Mouse (Mus musculus): ENCODE measurements around the gene Hist1h3f.
"Not testable (repeated sequence)": the region's sequence is repeated elsewhere in the genome, so short reads cannot be mapped to it uniquely, and the experiment has no call there.

Hist1h3f gene

DNA sequence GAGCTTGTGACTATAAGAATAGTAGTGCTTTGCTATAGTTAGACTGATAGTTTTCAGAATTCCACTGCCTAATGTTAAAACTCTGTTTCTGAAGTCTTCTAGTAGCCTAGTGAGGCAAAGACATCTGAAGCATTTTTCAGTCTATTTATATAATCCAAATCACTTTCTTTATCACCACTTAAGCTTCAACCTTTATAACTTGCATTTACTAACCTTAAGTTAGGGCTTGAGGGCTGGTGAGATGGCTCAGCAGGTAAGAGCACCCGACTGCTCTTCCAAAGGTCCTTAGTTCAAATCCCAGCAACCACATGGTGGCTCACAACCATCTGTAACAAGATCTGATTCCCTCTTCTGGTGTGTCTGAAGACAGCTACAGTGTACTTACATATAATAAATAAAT is 4.0 kb upstream of the Hist1h3f start:
- DNase-seq, result not testable (repeated sequence)

DNA sequence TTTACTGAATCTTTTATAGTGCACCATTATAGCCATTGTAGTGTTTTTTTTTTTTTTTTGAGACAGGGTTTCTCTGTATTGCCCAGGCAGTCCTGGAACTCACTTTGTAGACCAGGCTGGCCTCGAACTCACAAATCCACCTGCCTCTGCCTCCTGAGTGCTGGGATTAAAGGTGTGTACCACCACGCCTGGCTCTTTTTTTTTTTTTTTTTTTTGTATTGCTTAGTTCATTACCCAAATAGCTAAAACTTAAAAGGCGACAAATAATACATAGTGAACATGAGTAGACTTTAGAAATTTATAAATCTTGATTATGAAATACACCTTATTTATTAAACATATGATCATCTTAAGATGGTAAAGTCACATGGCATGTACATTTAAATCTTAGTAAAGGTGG is 2.4 kb upstream of the Hist1h3f start:
- DNase-seq, result no peak

DNA sequence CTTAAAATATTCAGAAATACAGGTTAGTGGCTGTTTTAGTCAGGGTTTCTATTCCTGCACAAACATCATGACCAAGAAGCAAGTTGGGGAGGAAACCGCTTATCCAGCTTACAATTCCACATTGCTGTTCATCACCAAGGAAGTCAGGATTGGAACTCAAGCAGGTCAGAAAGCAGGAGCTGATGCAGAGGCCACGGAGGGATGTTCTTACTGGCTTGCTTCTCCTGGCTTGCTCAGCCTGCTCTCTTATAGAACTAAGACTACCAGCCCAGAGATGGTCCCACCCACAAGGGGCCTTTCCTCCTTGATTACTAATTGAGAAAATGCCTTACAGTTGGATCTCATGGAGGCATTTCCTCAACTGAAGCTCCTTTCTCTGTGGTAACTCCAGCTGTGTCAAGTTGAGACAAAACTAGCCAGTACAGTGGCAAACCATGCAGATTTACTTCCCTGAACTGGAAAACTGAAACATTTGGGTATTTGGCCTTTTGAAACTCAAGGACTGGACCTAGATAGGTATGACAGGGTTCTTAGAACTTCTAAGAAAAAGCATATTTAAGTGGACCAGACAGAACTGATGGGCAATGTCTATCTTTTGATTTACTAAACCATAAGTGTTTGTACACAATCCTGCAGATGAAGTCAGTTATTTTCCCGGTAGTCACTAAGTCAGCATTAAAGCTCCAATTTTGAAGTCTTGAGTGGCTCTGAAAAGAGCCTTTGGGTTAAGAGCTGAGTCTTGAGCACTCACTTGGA is 1.4 kb upstream of the Hist1h3f start:
- DNase-seq, result not testable (repeated sequence)

DNA sequence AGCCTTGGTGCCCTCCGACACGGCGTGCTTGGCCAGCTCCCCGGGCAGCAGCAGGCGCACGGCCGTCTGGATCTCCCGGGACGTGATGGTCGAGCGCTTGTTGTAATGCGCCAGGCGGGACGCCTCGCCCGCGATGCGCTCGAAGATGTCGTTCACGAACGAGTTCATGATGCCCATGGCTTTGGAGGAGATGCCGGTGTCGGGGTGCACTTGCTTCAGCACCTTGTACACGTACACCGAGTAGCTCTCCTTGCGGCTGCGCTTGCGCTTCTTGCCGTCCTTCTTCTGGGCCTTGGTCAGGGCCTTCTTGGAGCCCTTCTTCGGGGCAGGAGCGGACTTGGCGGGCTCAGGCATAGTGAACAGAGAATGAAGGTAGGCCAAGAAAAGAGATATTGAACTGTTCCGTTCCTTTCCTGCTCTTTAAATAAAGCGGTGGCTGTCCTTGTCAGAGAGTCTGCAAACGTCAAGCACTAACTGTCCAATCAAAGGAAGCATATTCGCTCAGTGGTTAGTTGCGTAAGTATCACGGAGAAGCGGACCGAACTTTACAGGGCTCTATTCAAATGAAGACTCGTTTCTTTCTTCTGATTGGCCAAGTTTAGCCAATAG is 749 bp upstream of the Hist1h3f start, which contains the start of gene Hist1h2bh:
Gene Hist1h2bh (minus strand): TSS at position 394 of the 609 bp plus-strand sequence.
- DNase-seq, result peak; percentile 48 to 53

DNA sequence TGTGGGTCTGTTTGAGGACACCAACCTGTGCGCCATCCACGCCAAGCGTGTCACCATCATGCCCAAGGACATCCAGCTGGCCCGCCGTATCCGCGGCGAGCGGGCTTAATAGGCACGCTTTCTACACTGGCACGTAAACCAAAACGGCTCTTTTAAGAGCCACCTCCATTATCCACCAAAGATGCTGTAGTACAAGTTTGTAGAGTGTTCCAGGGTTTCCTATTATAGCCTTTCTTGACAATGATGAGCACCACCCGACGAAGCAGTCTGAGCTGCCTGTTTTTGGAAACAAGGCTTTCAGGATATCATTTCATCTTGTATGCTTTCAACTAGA is 902 bp downstream of the Hist1h3f start:
- peak in 1 of 2 experiments; percentile 42 for DNase-seq

DNA sequence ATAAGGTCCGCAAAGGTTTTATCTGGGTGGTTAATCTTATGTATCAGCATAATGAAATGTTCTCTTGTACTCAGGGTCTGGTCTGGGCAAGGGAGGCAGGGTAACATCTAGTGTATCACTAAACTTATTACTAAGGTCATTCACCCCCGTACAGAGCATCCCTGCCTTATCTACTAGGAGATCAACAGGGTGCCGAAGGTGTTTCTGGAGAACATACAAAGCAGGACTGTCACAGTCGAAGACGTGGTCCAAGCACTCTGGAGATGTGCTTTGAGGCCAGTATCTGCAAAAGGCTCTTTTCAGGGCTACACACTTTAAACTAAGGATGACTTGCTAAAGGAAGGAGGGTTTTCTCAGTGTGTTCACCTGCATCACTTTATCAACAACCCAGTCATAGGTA is 2.8 kb downstream of the Hist1h3f start:
- DNase-seq, result no peak

DNA sequence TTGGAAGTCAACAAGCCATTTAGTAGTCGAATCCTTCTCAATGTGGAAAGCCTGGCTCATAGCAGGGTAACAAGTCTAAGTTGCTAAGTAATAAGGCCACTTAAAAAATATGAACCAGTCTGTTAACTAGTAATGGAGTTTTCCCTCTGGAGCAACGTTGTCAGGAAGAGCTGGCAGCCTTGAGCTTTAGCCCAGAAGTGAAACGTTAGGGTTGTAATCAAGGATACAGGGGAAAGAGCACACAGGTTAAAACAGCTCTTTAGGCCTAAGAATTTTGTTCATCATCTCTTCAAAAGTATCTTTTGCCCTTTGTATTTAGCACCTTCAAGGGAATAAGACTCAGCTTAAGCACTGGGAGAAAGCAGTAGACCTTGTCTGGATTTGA is 6.9 kb downstream of the Hist1h3f start:
- DNase-seq, result no peak

DNA sequence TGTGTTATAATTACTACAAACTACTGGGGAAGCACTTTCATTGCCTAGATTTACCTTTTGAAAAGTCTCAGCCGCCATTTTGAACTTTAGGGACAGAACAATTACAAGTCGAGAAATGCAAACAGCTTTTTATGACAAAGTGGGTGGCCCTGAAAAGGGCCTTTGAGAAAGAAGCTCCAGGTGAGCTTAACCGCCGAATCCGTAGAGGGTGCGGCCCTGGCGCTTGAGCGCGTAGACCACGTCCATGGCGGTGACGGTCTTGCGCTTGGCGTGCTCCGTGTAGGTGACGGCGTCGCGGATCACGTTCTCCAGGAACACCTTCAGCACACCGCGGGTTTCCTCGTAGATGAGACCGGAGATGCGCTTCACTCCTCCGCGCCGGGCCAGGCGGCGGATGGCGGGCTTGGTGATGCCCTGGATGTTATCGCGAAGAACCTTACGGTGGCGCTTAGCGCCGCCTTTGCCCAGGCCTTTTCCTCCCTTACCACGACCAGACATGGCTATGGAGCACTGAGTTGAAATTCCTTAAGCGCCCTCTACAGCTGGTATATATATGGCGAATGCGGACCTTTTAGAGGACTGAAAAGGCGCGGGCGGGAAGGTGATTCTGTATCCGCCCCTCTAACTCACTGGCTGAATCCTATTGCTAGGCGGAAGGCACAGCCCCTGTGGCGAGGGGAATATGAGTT is 7.4 kb downstream of the Hist1h3f start, which contains the start of gene Hist1h4f:
Gene Hist1h4f (minus strand): TSS at position 503 of the 689 bp plus-strand sequence.
- DNase-seq, result peak; percentile 85 to 89

DNA sequence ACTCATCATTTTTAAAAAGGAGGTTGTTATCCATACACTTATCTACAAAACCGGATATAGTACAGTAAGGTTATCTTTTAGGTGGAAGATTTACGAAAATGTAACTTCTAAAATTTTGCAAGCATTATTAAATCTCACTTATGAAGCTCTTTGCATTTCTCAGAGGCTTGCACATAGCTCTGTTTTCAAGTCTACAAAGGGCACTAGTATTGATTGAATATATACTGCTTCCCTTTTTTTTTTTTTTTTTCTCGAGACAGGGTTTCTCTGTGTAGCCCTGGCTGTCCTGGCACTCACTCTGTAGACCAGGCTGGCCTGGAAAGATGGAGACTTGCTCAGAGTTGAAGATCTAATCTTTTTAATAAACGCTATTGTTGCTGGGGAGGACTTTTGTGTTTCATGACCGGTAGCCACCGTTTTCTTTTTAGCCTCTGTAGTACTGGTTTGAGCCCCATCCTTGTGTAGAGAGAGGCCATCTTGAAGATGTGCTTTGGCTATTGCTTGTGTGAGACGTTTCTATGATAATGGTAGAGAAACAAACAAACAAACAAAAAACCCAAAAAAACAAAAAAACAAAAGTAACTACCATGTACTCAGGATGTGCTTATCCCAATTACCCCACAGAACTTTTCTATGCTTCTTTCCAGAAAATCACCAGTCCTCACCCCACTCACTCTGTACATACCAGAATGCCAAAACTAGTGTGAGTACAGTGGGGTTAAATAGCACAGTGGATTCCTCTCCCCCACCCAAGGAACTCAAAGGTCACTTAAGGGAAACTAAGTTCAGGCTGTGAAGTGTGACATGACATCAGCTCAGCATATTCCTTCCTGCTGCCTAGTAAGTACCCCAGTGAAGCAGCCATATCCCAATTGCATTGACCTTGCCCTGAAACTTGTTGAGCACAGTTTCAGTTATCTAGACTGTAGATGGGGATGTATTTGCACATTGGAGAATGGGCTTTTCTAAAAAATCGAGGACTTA is 8.4 kb downstream of the Hist1h3f start:
- DNase-seq, result no peak

DNA sequence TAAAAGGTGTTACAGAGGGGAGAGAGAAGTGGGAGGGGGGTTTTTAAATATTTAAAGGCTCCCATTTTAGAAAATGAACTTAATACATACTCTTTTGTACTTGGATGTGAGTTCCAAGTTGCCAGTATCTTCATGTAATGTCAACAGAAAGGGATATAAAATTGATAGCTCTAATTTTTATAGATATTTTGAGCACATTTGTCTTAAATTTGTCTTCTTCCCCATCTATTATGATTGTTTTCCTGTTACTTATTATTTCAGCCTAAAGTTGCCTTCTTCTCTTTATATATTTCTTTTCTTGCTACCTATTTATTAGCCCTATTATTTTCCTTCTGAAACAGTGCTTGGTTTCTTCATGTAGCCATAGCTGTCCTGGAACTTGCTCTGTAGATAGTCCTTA is 9.1 kb downstream of the Hist1h3f start, which contains the start of gene Hist1h1d:
Gene Hist1h1d (plus strand): TSS at position 301 of the 400 bp plus-strand sequence.
- DNase-seq, result no peak

DNA sequence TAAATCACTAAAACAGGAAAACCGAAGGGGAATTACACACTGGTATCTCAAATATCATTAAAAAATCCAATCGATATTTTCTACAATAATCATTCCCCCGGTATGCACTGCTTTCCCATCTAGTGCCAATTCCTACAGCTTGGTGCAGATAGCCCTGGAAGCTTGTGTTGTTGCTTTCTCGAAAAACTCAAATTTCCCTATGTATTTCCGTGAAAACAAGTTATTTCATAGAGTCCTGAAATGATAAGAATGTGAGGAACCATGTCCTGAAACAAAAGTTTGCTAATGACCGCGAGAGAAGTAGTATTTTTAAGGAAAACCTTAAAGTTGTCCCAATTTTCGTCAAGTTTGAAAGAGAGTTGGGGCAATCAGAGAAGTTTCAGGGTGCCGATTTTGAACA is 10.5 kb downstream of the Hist1h3f start:
- no peak for DNase-seq

DNA sequence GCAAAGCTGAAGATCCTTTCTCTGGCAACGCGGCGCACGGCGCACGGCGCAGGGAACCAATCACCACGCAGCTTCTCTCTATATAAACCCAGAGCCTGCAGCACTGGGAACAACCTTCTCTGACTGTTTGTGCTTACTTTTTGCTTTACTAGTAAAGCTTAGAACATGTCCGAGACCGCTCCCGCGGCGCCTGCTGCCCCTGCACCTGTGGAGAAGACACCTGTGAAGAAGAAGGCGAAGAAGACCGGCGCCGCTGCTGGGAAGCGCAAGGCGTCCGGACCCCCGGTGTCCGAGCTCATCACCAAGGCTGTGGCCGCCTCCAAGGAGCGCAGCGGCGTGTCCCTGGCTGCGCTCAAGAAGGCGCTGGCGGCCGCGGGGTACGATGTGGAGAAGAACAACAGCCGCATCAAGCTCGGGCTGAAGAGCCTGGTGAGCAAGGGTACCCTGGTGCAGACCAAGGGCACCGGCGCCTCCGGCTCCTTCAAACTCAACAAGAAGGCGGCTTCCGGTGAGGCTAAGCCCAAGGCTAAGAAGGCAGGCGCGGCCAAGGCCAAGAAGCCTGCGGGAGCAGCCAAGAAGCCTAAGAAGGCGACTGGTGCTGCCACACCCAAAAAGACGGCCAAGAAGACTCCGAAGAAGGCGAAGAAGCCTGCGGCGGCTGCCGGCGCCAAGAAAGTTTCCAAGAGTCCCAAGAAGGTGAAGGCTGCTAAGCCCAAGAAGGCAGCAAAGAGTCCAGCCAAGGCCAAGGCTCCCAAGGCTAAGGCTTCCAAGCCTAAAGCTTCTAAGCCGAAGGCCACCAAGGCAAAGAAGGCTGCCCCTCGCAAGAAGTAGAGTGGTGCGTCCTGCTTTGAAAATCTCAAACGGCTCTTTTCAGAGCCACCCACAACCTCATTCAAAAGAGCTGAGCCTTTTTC is 11.3 kb downstream of the Hist1h3f start:
- DNase-seq, result peak; percentile 71 to 72

DNA sequence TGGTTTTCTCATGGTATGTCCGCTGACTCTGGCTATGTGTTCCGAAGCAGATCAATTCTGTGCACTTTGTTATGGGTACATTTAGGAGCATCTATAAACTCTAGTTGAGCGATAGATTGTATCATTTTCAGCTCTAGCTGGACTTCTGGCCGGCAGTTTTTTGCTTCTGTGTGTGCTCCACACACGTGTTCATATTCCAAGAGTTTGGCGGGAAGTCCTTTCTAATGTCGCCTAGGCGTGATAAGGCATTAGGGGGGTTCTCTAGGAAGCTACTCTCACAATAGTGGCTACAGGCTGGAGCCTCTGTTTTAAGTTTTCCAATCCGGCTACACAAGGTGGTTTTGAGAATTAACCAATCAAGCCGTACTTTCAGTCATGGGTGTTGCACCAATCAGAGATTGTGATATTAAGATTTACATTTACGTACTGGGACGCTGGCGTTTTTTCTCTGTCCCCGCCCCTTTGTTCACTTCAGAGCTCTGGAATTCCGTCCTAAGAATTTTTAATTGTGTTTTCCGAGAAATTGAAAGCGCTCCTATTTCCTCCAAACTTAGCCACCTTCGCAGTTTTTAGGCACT is 12.1 kb downstream of the Hist1h3f start:
- DNase-seq, result peak; percentile 64 to 68

DNA sequence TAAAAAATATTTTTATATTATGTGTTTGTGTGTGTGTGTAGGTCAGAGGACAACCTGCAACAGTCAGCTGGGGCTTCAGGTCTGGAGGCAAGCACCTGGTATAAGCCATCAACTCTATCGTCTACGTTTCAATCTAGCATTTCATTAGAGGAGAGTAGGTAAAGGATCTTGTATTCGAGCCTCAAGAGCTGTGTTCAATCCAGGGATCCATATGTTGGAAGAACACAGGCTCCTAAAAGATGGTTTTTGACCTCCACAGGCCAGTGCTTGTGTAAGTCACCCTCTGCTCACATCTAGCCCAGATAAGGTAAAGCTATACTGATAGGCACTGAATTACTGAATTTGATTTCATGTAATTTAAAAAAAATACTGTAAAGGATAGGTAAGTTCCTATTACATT is 13.1 kb downstream of the Hist1h3f start:
- no peak for DNase-seq

DNA sequence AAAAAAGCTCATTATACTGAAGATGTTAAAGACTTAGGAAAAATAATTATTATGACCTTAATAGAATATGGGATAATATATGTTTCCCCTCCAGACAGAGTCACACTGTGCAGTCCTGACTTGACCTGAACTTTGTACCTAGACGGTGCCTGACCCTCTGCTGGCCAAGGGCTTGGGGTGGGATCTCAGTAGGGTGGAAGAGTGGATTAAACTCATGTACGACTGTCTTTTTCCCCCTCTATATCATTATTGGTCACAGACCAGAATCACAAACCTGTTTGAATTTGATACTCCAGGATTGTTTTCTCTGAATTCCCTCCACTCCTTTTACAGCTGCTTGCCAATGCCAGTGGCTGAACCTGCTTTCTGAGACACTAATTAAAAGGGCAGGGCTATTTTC is 16.8 kb downstream of the Hist1h3f start:
- not testable (repeated sequence) for DNase-seq

DNA sequence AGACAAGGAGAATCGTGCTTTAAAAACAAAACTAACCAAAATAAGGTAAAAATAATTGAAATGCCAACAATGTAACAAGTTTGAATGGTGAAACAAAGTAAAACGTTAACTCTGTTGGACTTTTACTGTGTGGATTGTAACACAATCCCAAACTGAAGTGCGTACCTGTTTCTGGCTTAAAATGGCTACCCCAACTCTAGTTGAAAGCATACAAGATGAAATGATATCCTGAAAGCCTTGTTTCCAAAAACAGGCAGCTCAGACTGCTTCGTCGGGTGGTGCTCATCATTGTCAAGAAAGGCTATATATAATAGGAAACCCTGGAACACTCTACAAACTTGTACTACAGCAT is 17.7 kb downstream of the Hist1h3f start:
- DNase-seq, result not testable (repeated sequence)

DNA sequence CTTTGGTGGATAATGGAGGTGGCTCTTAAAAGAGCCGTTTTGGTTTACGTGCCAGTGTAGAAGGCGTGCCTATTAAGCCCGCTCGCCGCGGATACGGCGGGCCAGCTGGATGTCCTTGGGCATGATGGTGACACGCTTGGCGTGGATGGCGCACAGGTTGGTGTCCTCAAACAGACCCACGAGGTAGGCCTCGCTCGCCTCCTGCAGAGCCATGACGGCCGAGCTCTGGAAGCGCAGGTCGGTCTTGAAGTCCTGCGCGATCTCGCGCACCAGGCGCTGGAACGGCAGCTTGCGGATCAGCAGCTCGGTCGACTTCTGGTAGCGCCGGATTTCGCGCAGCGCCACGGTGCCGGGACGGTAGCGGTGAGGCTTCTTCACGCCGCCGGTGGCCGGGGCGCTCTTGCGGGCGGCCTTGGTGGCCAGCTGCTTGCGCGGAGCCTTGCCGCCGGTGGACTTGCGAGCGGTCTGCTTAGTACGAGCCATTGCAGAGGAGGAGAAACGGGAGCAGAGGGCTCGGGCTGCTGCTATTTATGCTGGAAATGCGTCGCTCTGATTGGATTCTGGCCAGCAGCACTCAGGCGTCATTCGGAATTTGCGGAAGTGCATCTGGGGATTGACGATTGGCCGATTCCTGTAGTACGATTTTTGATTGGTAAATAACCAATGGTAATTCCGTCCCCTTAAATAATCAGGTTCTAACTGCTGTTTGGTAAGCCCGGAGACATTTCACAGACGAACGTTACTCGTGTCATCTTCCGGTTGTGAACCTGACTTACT is 18.2 kb downstream of the Hist1h3f start, which contains the start of gene Hist1h3e:
Gene Hist1h3e (minus strand): TSS at position 487 of the 777 bp plus-strand sequence.
- peak; percentile 87 to 89 for DNase-seq

DNA sequence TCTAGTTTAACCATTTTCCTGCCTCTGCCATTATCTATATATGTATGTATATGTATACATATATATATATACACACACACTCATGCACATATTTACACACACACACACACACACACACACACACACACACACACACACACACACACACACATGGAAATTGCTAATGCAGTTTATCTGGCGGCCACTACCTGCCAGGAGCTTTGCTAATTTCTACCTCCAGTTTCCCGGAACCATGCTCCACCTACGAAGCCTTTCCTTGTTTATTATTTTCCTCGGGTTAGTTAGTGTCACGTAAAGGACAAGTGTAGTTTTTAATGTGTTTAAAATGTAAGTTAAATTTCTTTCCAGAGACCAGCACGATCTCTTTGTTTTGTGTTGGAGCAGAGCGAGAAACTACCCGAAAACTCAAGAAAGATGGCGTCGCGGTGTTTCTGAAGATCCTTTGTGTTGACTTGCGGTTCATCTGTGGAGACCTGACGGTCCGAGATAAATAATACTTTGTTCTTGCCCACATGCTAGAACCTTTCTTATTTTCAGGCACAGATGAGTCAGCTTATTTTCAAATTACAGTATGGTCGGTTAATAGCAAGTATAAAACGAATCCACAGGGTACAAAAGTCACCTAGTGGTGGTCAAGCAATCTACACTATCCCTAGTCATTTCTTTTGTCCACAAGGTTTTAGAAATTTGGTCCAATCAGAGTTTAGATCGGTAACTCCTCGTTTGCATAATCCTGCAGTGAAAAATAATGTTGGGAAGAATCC is 19.0 kb downstream of the Hist1h3f start:
- peak in 1 of 2 experiments; percentile 44 for DNase-seq

DNA sequence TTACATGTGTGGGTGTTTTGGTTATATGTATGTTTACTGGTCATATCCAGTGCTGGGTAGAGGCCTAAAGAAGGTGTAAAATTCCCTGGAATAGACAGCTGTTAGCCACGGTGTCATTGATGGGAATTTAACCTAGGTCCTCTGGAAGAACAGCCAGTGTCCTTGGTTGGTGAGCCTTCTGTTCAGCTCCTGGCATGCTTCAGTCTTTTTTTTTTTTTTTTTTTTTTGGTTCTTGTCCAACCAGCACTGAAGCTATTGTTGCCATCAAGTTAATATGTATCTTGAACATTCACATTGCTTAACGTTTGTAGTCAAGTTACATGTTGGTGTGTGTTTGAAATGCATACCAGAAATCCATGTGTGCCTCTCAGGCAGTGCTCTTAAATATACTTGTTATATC is 20.6 kb downstream of the Hist1h3f start:
- DNase-seq, result no peak

Data from cerebellum, adult 18-20 months (tissue).